Mouse (Mus musculus) heart, postnatal 25 days (tissue): Measurements from ENCODE around the gene Trmt1. TPM values are rescaled to one million over a fixed set of nuclear protein-coding genes. Genes with fewer than 3 reads are reported as not detected.

Experiments used
- DNase-seq: peaks from one replicate; pipeline ENCODE4 v3.0.0; 2022; ENCODE audit warnings: low spot score
- intact Hi-C: fragments of 180-260 bp; cut with DNase I; formaldehyde crosslinking; loops from one replicate; pipeline ENCODE4 v1.15.1; 2025
- total RNA-seq, 2 experiments: library from RNA; stranded (reverse); gene quantifications; 2 replicates each; pipeline ENCODE4 v1.2.3; 2021

Gene Trmt1
- total RNA-seq, 2 experiments from 2014 or later = 32.6 to 37.6 TPM

- peak; percentile 27 for DNase-seq
- intact Hi-C loops = loop anchor here (5.0 kb wide), 2 partner anchors 32 to 503 kb away; no protein-coding TSS in a partner anchor
These were observed 19.0 kb downstream of the Trmt1 start for GRCm38 (mm10) chr8:84704867-84705831.

- intact Hi-C loops = loop anchor here (5.0 kb wide), 1 partner anchor 504 kb away; no protein-coding TSS in a partner anchor
- DNase-seq = no peak
These were observed 19.9 kb downstream of the Trmt1 start for GRCm38 (mm10) chr8:84705960-84706359.

DNA sequence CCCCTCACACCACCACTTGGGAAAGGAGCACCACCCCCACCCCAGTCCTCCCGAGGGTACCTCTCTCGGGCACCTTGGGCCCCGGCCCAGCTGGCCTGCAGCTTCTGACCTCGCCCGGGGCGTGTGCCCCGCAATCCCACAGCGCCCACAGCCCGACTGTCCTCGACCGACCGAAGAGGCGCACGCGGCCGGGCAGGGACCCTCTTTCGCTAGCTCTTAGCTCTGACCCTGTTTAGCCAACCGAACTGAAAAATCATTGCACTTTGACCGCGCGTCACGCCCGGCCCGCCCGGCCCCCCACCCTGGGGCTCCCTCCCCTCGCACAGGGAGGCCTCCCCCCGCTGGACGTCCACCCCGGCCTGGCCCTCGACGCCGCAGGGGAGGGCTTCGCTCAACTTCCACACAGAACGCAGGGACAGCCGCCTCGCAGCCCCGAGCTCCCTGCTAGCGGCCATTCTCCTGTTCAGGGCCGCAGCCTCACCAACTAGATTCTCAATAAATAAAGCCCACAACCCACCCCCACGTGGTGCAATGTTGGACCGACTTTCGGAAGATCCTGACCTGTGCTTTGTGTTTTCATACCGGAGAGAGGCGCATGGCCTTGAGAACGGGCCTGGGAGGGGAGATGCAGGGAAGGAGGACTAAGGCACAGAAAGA lies 20.6 kb downstream of the Trmt1 start:
- intact Hi-C loops = loop anchor here (5.0 kb wide), 1 partner anchor 504 kb away; no protein-coding TSS in a partner anchor
- peak; percentile 53 for DNase-seq

GRCm38 (mm10) chr8:84707267-84707883 lies 21.3 kb downstream of the Trmt1 start:
- intact Hi-C loops = loop anchor here (5.0 kb wide), 1 partner anchor 505 kb away; no protein-coding TSS in a partner anchor

GRCm38 (mm10) chr8:84708071-84708541 lies 22.0 kb downstream of the Trmt1 start:
- peak; percentile 36 for DNase-seq
- intact Hi-C loops = loop anchor here (5.0 kb wide), 1 partner anchor 506 kb away; no protein-coding TSS in a partner anchor

More at GRCm38 (mm10) chr8:84707267-84707883, 21.3 kb downstream of the Trmt1 start:
- DNase-seq = peak; percentile 21

GRCm38 (mm10) chr8:84708774-84709475 lies 22.8 kb downstream of the Trmt1 start:
- peak; percentile 72 for DNase-seq
- intact Hi-C loops = loop anchor here (1.0 to 5.0 kb wide), 2 partner anchors 104 to 507 kb away; no protein-coding TSS in a partner anchor

GRCm38 (mm10) chr8:84709931-84710330 lies 23.8 kb downstream of the Trmt1 start:
- intact Hi-C loops = loop anchor here (1.0 to 5.0 kb wide), 3 partner anchors 27 to 508 kb away; no protein-coding TSS in a partner anchor
- no peak for DNase-seq

GRCm38 (mm10) chr8:84711312-84711711 lies 25.2 kb downstream of the Trmt1 start:
- no peak for DNase-seq

DNA sequence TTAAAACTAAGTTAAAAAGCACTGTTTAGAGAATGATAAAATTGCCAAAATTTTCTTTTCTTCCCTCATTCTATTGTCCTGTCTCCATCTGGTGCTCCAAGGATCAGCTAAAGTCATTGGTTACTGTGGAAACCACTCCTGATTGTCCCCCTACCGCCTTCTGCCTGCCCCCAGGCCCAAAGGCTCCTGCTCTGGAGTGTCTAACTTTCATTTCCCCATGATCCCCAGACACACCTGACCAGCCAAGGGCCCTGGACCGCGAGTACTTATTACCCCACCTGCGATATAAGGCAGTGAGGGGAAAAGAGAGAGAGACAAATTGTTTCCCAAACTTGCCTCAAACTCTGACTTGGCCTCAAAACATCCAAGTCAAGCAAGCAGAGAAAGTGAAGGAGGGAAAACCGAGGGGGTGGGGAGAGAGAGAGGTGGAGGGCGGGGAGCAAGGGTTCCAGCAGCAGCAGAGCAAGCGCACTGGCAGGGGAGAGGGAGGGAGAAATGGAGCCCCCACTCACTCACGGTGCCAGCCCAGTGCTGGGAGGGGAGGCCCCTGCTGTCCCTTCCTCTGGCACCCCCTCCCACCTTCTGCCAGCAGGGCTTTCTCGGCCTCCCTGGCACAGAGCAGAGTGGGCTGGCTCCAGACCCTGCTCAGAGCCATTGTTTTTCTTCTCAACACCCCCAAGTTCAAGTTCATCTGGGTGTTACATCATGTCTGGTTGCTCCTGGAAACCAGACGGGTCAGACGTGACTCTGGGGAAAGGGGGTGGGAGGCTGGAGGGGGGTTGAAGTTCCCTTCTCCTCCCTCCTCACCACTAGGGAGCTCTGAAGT lies 26.0 kb downstream of the Trmt1 start:
- intact Hi-C loops = loop anchor here (2.0 kb wide), 1 partner anchor 25 kb away; no protein-coding TSS in a partner anchor
- DNase-seq = peak; percentile 76

More at GRCm38 (mm10) chr8:84711312-84711711, 25.2 kb downstream of the Trmt1 start:
- intact Hi-C loops = loop anchor here (2.0 kb wide), 1 partner anchor 25 kb away; no protein-coding TSS in a partner anchor

GRCm38 (mm10) chr8:84712759-84713120 lies 26.6 kb downstream of the Trmt1 start:
- no peak for DNase-seq
- intact Hi-C loops = no loop called here

GRCm38 (mm10) chr8:84713381-84713780 lies 27.3 kb downstream of the Trmt1 start:
- no peak for DNase-seq
- intact Hi-C loops = no loop called here

- intact Hi-C loops = no loop called here
- DNase-seq = no peak
These were observed 28.1 kb downstream of the Trmt1 start for GRCm38 (mm10) chr8:84714161-84714560.

GRCm38 (mm10) chr8:84715893-84716468 lies 29.9 kb downstream of the Trmt1 start:
- intact Hi-C loops = no loop called here
- DNase-seq = no peak

DNA sequence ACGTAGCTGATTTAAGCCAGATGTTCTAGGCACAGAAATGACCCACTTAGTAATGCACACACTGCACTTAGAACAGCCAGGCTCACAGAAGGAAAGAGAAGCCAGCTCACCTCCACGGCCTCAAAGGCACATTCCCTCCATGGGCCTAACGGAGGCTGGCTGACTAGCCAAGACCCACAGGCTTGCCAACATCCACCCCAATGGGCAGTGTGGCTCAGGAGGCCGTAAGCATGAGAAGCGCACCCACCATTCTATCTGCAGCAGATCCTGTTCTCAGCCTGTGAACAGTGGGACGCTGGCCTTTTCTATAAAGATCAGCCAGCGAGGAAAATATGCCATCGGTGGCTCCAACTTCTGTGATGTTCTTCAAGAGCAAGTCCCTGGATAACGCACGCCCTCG lies 30.7 kb downstream of the Trmt1 start:
- intact Hi-C loops = no loop called here
- DNase-seq = no peak

DNA sequence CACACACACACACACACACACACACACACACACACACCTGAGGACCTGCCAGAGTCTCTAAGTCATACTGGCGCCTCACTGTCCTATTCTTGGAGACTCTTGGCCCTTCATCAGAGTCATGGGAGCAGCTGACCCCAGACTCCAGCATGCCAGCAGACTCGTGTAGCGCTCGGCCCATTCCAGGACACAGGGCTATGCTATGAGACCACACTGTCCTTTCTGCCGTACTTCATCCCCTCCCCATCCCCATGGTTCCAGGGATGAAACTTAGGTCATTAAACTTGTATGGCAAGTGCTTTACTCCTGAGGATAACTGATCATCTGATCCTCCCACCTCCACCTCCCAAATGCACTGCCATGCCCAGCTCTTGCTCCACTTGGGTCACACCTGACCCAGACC lies 32.4 kb downstream of the Trmt1 start:
- no peak for DNase-seq

GRCm38 (mm10) chr8:84718959-84719690 lies 33.0 kb downstream of the Trmt1 start:
- DNase-seq = no peak
- intact Hi-C loops = no loop called here

More for the DNA sequence above, 32.4 kb downstream of the Trmt1 start:
- intact Hi-C loops = no loop called here

DNA sequence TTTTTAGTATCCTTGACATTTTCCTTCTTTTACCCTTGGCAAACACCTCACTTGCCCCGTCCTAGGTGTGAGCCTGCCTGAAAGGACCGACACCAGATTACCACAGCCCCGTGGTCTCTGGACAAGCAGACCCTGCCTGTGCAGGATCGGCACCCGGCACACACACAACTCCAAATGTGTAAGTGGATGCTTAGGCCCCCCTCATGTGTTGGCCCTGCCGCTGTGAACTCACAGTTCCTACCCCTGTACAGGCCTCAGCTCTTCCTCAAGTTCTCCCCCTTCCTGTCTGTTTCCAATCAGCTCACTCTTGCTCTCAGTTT lies 36.4 kb downstream of the Trmt1 start:
- no peak for DNase-seq
- intact Hi-C loops = no loop called here
